Comparison of ENCODE assay signal across 8 mouse cellular contexts in genomic region chr12:56695358-56696173, GRCm38 (mm10). TPM values are rescaled to one million over a fixed set of nuclear protein-coding genes. Genes with fewer than 3 reads are reported as not detected.
DNase-seq lines count a peak whose midpoint lies in the region; ATAC-seq and TF ChIP-seq lines count a peak whose summit lies in the region.

No protein-coding gene starts in this region.

- no peak overlapping the region for H3K4me3 ChIP-seq in CH12.LX (replicated peaks in 1 of 3; ENCODE audit: low read depth in 2 of 3, low read length in 2 of 3, poor library complexity in 1 of 3)
- H3K4me3 ChIP-seq in heart, embryonic 16.5 days (ENCODE audit: low read length) = peak overlapping the region; percentile 50
- H3K4me3 ChIP-seq in testis, adult 2 months (ENCODE audit: control insufficient read depth, low read depth, low read length) = peak overlapping the region; percentile 14

- under 1% methylated on average over 41 of the region's 41 CpGs for whole genome bisulfite sequencing in heart, embryonic 16.5 days

- H3K4me2 ChIP-seq in CH12.LX (ENCODE audit: insufficient read depth, low read depth, poor library complexity, severe bottlenecking) = no peak overlapping the region
- H3K4me2 ChIP-seq in heart, embryonic 16.5 days (ENCODE audit: low read depth, low read length) = peak overlapping the region; percentile 71

- H3K36me3 ChIP-seq in CH12.LX (replicated peaks in 1 of 2; ENCODE audit: control insufficient read depth in 1 of 2, insufficient read depth in 1 of 2, low read length in 1 of 2) = no peaks in the 10 kb centered on the region
- H3K36me3 ChIP-seq in heart, embryonic 16.5 days (ENCODE audit: control insufficient read depth, insufficient read depth) = no peaks in the 10 kb centered on the region
- no peaks in the 10 kb centered on the region for H3K36me3 ChIP-seq in testis, adult 2 months (ENCODE audit: control insufficient read depth, insufficient read depth, low read length)

- in situ Hi-C loops in CH12.LX (cut with MboI; ENCODE audit: low pct_ligation_motif_present, low pct_unique_long_range_greater_than_20kb, low sequenced_read_pairs) = loop anchor here (25.0 kb wide), 1 partner anchor 492 kb away; the partner anchor contains the start of gene Slc25a21

- no peaks in the 10 kb centered on the region for H3K4me1 ChIP-seq in CH12.LX (ENCODE audit: control insufficient read depth in 1 of 2, insufficient read depth in 2 of 2)
- peaks cover 9% of the 10 kb centered on the region for H3K4me1 ChIP-seq in heart, embryonic 16.5 days (ENCODE audit: control insufficient read depth, insufficient read depth, low read length)
- H3K4me1 ChIP-seq in testis, adult 2 months (ENCODE audit: control insufficient read depth, insufficient read depth, low read length) = peaks cover 13% of the 10 kb centered on the region

- TF ChIP-seq EP300 in CH12.LX (IDR thresholded peaks at IDR 0.05; ENCODE audit: low read length) = no peak

- no peak for DNase-seq in CH12.LX (ENCODE audit: extremely low read depth)
- peak; percentile 79 for DNase-seq in adrenal gland, adult 2 months
- DNase-seq in fibroblast of lung, adult 2 months (ENCODE audit: low read depth) = peak; percentile 27
- peak; percentile 80 for DNase-seq in kidney, postnatal 10 days
- DNase-seq in lung, postnatal 36 days = peak; percentile 85
- DNase-seq in left cerebral cortex, adult 11 months (ENCODE audit: low spot score) = no peak

- no peaks in the 10 kb centered on the region for H3K27me3 ChIP-seq in CH12.LX (replicated peaks)
- H3K27me3 ChIP-seq in heart, embryonic 16.5 days (ENCODE audit: control insufficient read depth, insufficient read depth, low read length) = peaks cover 91% of the 10 kb centered on the region
- peaks cover 7% of the 10 kb centered on the region for H3K27me3 ChIP-seq in testis, adult 2 months (ENCODE audit: control insufficient read depth, insufficient read depth, low read length)

- peaks cover 8% of the 10 kb centered on the region for H3K9me3 ChIP-seq in CH12.LX (replicated peaks; ENCODE audit: low read length)
- H3K9me3 ChIP-seq in heart, embryonic 16.5 days (replicated peaks; ENCODE audit: control insufficient read depth, low read length) = no peaks in the 10 kb centered on the region

- no peaks in the 10 kb centered on the region for H3K79me2 ChIP-seq in CH12.LX (replicated peaks; ENCODE audit: control insufficient read depth, extremely low read depth, insufficient read depth, poor library complexity, severe bottlenecking)

- TF ChIP-seq RAD21 in CH12.LX (IDR thresholded peaks at IDR 0.05; ENCODE audit: low read depth, low read length) = no peak

- no peak for TF ChIP-seq CTCF in CH12.LX (conservative IDR thresholded peaks at IDR 0.05 in 1 of 2, IDR thresholded peaks at IDR 0.05 in 1 of 2; ENCODE audit: low read depth in 2 of 2, low read length in 2 of 2)
- TF ChIP-seq CTCF in testis, adult 2 months (IDR thresholded peaks at IDR 0.05; ENCODE audit: control insufficient read depth, insufficient read depth, insufficient replicate concordance, low read depth, low read length) = no peak

- dilution Hi-C loops in CH12.LX (cut with MboI; ENCODE audit: extremely low pct_ligation_motif_present, extremely low pct_unique_long_range_greater_than_20kb, low sequenced_read_pairs) = no loop called here

- ATAC-seq in heart, embryonic 16.5 days (replicated peaks; ENCODE audit: extremely low read depth, insufficient read depth, low FRiP score) = peak; percentile 93

- no peak for TF ChIP-seq POLR2A in CH12.LX (IDR thresholded peaks at IDR 0.05; ENCODE audit: low read depth, low read length)
- TF ChIP-seq POLR2A in testis, adult 2 months (IDR thresholded peaks at IDR 0.05; ENCODE audit: control insufficient read depth, low read depth, low read length) = no peak

- H3K27ac ChIP-seq in CH12.LX (ENCODE audit: insufficient read depth, low read depth) = no peak overlapping the region
- no peak overlapping the region for H3K27ac ChIP-seq in heart, embryonic 16.5 days (ENCODE audit: low read length)
- no peak overlapping the region for H3K27ac ChIP-seq in testis, adult 2 months (ENCODE audit: control insufficient read depth, insufficient read depth, low read depth, low read length)

- no peak overlapping the region for H3K9ac ChIP-seq in CH12.LX (ENCODE audit: insufficient read depth, low read depth)
- peak overlapping the region; percentile 41; the same call in 1 of the 2 replicates for H3K9ac ChIP-seq in heart, embryonic 16.5 days (ENCODE audit: low read length)

TF ChIP-seq in CH12.LX, 34 proteins besides CTCF, POLR2A, EP300 and RAD21:
- TF ChIP-seq MAFK (IDR thresholded peaks at IDR 0.05; ENCODE audit: insufficient replicate concordance, low read length) (peak; percentile 44; the same call in 1 of the 2 replicates), IRF4 (IDR thresholded peaks at IDR 0.05; ENCODE audit: low read depth, low read length) (no peak)

RNA-seq across cellular contexts. Expression of gene Pax9, which starts 4.0 kb away (rescaled TPM):
- total RNA-seq in CH12.LX (2012; rRNA removed) (not detected in 2 replicates), CH12.LX (2014; rRNA removed) (not detected in 2 replicates)
- polyA plus RNA-seq in CH12.LX (2012; ENCODE audit: insufficient read length, low read depth) = 0.05 and 0.06 TPM in 2 replicates
- total RNA-seq in adrenal gland, adult 2 months (2021) = not detected
- polyA plus RNA-seq in adrenal gland, adult 2 months (2012; rRNA removed) = not detected in 2 replicates
- polyA plus RNA-seq in heart, embryonic 16.5 days (2015; fragmentation: Nextera tagmentation; extraction: Ambion mirVana) = 1.6 and 2.4 TPM in 2 replicates
- polyA plus RNA-seq in testis, adult 2 months (2012; rRNA removed) = 5.5 and 6.4 TPM in 2 replicates

Comparison
In these comparisons a context has a peak if more than half of its experiments do, and no peak if none do; other contexts are left out.
1. DNase-seq: peak in adrenal gland, adult 2 months (single experiment), fibroblast of lung, adult 2 months (single experiment), kidney, postnatal 10 days (single experiment) and lung, postnatal 36 days (single experiment); none in CH12.LX (single experiment) and left cerebral cortex, adult 11 months (single experiment).
2. H3K4me3 ChIP-seq: peak in heart, embryonic 16.5 days (single experiment) and testis, adult 2 months (single experiment); none in CH12.LX (0 of 3).